ENCODE assay signal across 22 mouse cellular contexts in the genomic region with DNA sequence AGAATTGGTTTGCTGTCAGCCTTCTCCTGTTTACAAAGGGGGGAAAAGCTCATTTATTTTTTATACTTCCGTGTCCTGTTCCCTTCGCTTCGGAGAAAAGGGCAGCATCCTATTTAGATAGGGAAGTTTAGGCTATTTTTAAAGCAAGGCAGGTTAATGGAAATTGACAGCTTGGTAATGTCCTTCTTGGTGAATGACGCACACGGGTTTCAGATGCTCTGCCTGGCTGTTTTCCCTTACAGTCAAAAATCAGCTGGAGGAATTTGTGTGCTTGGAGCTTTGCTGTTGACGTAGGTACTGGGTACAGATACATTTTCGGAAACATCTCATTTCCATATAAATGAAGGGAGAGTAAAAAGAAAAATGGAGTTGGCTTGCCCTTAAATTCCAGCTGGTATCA. TPM values are rescaled to one million over a fixed set of nuclear protein-coding genes. Genes with fewer than 3 reads are reported as not detected.
A peak's percentile ranks its signal among the peaks of the same experiment; 100 is the strongest.
DNase-seq lines count a peak whose midpoint lies in the region; TF ChIP-seq lines count a peak whose summit lies in the region.
"Had no signal": no experiment of that assay in that cellular context is flagged by ENCODE, and none has a peak within 500 bp of the region (broad histone marks: within the 10 kb centered on the region; RNA-seq: fewer than 3 reads in every experiment).

No protein-coding gene starts in this region.

- H3K27me3 ChIP-seq in heart, adult 2 months (ENCODE audit: control insufficient read depth, insufficient read depth, low read length): no peaks in the 10 kb centered on the region
- H3K27me3 ChIP-seq: CH12.LX; forebrain, embryonic 13.5 days; neural tube, embryonic 15.5 days; Patski had no signal

- H3K4me3 ChIP-seq in heart, adult 2 months: no peak overlapping the region
- H3K4me3 ChIP-seq: forebrain, embryonic 13.5 days; heart, embryonic 10.5 days; limb, embryonic 10.5 days; midbrain, embryonic 10.5 days; neural tube, embryonic 15.5 days had no signal

- no peak for TF ChIP-seq CTCF in heart, adult 2 months (IDR thresholded peaks at IDR 0.05)

- H3K9ac ChIP-seq in heart, adult 2 months (ENCODE audit: low read depth, low read length): no peak overlapping the region
- H3K9ac ChIP-seq: forebrain, embryonic 13.5 days; neural tube, embryonic 15.5 days had no signal

- H3K36me3 ChIP-seq in heart, adult 2 months (ENCODE audit: control insufficient read depth, insufficient read depth, low read length): peaks cover 2% of the 10 kb centered on the region; the same call in 1 of the 2 replicates
- H3K36me3 ChIP-seq: G1E; heart, embryonic 10.5 days; limb, embryonic 10.5 days; midbrain, embryonic 10.5 days; neural tube, embryonic 15.5 days had no signal

- H3K79me2 ChIP-seq in heart, adult 2 months (replicated peaks; ENCODE audit: control insufficient read depth, insufficient read depth, low read length): no peaks in the 10 kb centered on the region

- peak; percentile 45 for DNase-seq in cerebellum, adult 9-10 months
- DNase-seq in cerebellum, postnatal 10 days: no peak
- DNase-seq in heart, adult 2 months: no peak
- no peak for DNase-seq in heart, postnatal 36 days
- peak; percentile 5 for DNase-seq in lung, postnatal 10 days
- DNase-seq in lung, postnatal 14 days: no peak
- DNase-seq in telencephalon, adult 2 months (ENCODE audit: low read depth, low spot score): peak; percentile 69
- DNase-seq: adrenal gland, adult 2 months; B cell, adult 2 months; gastrocnemius, postnatal 25 days; kidney, postnatal 25 days; liver had no signal

- H3K4me1 ChIP-seq in heart, adult 2 months (ENCODE audit: control insufficient read depth, insufficient read depth, low read length): peaks cover 3% of the 10 kb centered on the region
- H3K4me1 ChIP-seq: forebrain, embryonic 13.5 days; heart, embryonic 10.5 days; limb, embryonic 10.5 days; midbrain, embryonic 10.5 days; neural tube, embryonic 15.5 days had no signal

- H3K27ac ChIP-seq in heart, adult 2 months: peak overlapping the region; percentile 15
- H3K27ac ChIP-seq: forebrain, embryonic 13.5 days; heart, embryonic 10.5 days; hindbrain, postnatal 0 days; limb, embryonic 10.5 days; midbrain, embryonic 10.5 days; neural tube, embryonic 15.5 days; stomach, postnatal 0 days had no signal

- no peak for TF ChIP-seq POLR2A in heart, adult 2 months (IDR thresholded peaks at IDR 0.05; ENCODE audit: insufficient read depth, low read depth, low read length)

- intact Hi-C loops in heart, adult 2 months (cut with DNase I): loop anchor here (10.0 kb wide), 1 partner anchor 155 kb away; no protein-coding TSS in a partner anchor
- intact Hi-C loops in heart, postnatal 36 days (cut with DNase I): loop anchor here (10.0 kb wide), 1 partner anchor 1615 kb away; no protein-coding TSS in a partner anchor

- 41% methylated on average over 7 of the region's 7 CpGs for WGBS in heart, adult 2 months

- no peak for TF ChIP-seq EP300 in heart, adult 2 months (IDR thresholded peaks at IDR 0.05; ENCODE audit: insufficient read depth, low read depth, low read length)

RNA-seq across cellular contexts. Expression of gene Bckdhb, which starts 44.4 kb away (rescaled TPM):
- 100 to 1,000 TPM in 1 of 2 experiments, 10 to 100 TPM in 1; 97.5 to 118 TPM for total RNA-seq in heart, adult 2 months (2021)
- polyA plus RNA-seq in heart, adult 2 months (2012; rRNA removed): 58.2 and 73.9 TPM in 2 replicates
- 100 to 1,000 TPM in 1 of 2 experiments, 10 to 100 TPM in 1; 85.1 to 112 TPM for total RNA-seq in heart, postnatal 36 days (2021)

Comparison
In these comparisons a context has a peak if more than half of its experiments do, and no peak if none do; other contexts are left out.
1. DNase-seq: peak in cerebellum, adult 9-10 months (single experiment), lung, postnatal 10 days (single experiment) and telencephalon, adult 2 months (single experiment); none in cerebellum, postnatal 10 days (0 of 2), heart, adult 2 months (0 of 2), heart, postnatal 36 days (0 of 2) and lung, postnatal 14 days (single experiment).